Mouse (Mus musculus) spleen, embryonic (tissue): ENCODE measurements around the gene Zfp574.

Experiments used
- CTCF ChIA-PET: fragments of 350-600 bp; sonication (Branson Sonifier 250); formaldehyde crosslinking; loops from one replicate; lab custom pipeline; 2022; lab: Charles Lee

Gene Zfp574

DNA sequence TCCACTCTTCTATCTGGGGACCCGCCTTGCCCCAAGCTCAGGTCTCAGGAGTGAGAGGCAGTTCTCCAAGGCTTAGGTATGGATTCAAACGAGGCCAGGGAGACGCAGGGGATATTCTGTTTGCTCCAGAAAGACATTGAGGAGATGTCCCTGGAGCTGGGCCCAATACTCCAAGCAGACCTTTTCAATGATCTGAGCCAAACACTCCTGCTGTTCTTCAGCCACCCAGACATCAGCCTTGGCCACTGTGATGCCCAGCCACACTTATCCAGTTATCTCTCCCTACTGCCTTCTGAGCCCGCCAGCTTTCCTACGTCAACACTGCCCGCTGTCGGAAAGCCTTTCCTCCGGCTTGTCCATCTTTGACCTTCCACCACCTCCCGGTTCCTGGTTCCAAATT lies 38.0 kb downstream of the Zfp574 start:
- CTCF ChIA-PET, result interaction anchor here (1.1 to 1.5 kb wide), 2 partner anchors 18 to 23 kb away, joined by 3 read pairs; no protein-coding TSS in a partner anchor

DNA sequence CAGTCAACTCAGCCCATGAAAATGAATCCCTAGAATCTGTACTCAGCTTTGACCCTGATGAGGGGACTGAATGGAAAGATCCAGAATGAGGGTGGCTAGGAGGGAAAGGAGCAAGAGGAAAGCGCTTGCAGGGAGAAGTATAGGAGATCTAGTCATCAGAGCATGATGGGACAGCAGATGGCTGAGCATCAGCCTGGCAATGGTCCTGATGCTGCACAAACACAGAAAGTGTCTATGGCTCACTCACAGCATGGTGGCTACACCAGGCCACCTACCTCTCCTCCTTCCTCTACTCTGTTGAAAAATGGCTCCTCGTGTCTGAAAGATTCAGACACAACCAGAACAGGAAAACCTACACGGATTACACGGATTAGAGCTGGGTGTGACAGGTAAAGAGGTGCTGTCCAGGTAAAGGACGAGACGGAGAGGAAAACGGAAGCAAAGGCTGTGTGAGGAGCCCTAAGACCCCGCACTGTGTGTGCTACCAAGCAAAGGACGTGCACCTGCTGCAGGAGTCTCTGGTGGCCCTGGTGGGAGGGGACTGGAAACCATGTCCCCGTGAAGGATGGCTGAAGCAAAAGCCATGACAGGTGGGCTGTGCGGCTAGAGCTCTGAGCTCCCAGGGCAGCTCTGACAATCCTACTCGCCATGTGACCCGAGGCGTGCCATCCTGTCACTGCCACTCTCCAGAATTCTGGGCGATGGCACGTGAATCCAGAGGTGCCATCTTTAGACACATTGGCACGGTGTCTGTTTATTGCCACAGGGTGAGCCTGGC lies 40.0 kb downstream of the Zfp574 start:
- CTCF ChIA-PET, result interaction anchor here (0.5 to 0.8 kb wide), 2 partner anchors 10 to 18 kb away, joined by 4 to 5 read pairs; no protein-coding TSS in a partner anchor

DNA sequence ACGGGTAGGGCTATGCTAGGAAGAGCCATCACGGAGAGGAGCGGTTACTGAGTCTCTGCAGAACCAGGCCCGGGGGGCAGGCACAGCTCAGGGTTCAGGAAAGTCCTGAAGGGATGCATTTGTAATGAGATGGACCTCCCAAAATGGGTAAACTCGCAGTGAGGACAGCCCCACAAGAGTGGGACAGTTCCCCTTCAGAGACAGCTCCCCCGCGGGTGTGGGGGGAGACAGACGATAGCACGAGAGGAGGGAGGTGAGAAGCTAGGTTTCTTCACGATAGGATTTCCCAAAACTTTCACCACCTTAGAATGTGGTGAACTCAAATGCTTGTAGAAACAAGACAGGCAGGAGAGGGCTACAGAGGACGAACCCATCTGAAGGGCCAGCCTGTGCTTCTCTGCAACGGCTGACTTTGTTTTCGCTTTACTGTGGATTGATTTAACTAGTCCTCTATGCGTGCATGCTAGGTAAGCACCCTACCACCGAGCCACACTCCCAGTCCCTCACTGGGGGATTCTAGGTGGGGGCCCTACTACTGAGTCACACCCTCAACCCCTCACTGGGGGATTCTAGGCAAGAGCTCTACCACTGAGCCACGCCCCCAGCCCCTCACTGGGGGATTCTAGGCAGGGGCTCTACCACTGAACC lies 40.7 kb downstream of the Zfp574 start:
- CTCF ChIA-PET, result interaction anchor here (0.5 to 0.7 kb wide), 2 partner anchors 19 to 513 kb away, joined by 4 to 5 read pairs; partner anchors contain the start of gene B3gnt8

DNA sequence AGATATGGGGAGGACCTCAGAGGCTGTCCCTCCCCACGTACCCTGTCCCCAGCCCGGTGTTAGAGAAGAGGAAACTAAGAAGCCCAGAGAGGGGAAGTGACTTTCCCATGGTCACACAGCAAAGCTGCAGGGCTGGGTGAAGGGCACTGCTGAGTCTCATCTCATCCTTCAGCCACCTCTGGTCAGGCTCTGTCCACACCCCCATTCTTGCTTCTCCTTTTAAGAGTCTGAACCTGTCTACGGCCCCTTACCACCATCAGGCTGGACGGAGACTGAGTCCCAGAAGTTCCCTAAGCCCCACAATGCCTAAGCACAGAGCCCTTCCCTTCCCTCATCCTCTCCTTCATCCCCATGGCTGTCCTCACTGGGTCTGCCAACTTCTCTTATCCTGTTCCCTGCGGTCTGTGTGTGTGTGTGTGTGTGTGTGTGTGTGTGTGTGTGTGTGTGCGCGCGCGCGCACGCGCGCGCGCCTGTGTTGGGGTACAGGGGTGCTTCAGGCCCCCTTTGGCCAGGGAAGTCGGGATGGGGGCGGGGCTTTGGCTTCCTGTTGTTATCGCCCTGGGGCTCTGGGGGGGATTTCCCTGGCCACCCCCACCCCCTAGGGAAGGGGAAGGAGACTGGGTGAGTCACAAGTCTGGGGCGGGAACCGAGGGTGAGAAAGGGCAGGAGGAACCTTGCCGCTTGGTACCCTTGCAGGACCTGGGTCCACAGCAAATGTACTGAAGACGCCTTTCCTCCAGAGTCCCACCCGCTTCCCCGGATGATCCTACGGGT lies 47.9 kb downstream of the Zfp574 start:
- CTCF ChIA-PET, result interaction anchor here (0.7 kb wide), 1 partner anchor 16 kb away, joined by 4 read pairs; no protein-coding TSS in a partner anchor

- CTCF ChIA-PET, result no interaction called here
Measured at GRCm38 (mm10) chr7:25121240-25121786, 48.9 kb downstream of the Zfp574 start.

DNA sequence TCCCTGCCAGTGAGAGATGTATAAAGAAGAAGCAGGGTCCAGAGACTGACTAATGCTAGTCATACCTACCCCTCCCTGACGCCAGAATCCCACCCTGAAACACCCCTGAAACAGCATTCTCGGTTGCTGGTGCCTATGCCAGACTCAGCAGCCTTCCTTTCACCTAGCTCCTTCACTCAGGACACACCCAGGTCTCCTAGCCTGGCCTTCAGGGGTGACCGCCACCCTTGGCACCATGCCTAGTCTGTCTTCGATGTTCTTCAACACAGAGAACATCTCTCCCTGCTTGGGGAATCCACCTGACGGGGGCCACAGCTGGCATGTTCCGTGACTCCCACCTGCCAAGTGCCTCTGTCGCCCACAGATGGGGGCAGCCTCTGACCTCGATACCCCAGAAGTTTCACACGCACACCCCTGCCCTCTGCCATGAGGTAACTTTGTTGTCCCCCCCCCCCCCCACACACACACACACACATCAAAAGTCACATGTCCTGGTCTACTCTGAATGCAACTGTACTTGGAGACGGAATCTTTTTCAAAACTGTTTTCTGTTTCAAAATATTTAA lies 53.4 kb downstream of the Zfp574 start:
- CTCF ChIA-PET, result no interaction called here

DNA sequence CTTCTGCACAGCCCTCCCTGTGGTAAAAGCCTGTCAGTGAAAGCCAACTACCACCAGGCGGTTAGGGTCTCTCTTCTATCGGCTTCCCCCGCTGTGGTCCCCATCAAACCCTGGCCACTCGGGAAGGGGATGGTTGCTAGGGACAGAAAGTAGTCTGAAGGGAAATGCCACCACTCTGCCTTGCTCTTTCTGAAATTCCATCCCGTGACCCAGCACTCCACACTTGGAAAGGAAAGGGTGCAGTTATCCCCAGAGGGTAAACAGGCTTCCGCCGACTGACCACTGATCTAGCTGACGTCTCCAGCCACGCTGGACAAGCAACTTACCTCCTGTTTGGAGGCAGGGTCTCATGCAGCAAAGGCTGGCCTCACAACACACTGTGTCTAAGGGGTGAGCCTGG lies 55.6 kb downstream of the Zfp574 start:
- CTCF ChIA-PET, result interaction anchor here (1.4 to 1.6 kb wide), 2 partner anchors 17 to 22 kb away, joined by 3 to 5 read pairs; no protein-coding TSS in a partner anchor

DNA sequence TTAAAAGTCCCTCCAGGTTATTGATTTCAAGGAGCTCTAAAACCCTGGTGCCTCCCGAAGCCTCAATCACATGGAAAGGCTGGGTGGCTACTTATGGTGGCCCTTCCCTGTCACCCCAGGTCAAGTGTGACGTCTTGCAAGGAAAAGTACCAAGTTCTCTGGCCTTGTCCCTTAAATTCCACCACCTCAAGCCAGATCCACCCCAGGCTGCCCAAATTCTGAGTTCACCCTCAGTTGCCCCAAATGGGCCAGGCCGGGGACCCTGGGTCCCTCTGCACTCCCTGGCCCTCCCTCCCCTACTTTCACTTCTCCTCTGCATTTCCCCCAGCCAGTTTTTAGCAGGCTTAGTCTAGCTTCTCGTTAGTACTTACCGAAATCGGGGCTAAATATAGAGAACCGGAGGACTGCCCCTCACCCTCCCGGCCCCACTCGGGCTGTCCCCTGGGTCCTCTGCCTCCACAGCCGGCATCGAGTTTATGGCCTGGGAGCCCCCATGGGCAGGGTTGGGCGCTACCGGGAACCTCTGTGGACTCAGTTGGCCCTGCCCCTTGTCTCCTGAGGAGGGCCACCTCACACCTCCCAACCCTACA lies 57.1 kb downstream of the Zfp574 start:
- CTCF ChIA-PET, result interaction anchor here (1.0 to 1.6 kb wide), 2 partner anchors 10 to 23 kb away, joined by 5 read pairs; no protein-coding TSS in a partner anchor

DNA sequence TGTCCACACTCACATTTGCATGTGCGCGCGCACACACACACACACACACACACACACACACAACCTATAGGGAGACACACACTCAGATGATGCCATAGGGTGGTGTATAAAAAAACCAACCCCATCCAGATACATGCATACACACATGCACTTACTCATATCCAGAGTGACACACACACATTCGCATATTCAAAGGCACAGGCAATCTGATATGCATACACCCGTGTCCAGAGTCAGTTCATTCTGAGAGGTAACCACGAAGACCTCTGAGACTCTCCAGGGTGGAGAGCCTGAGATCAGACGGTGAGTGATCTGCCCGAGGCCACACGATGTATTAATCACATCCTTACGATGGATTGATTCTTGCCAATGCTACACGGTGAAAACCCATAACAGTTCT lies 58.2 kb downstream of the Zfp574 start:
- CTCF ChIA-PET, result interaction anchor here (0.7 kb wide), 1 partner anchor 14 kb away, joined by 4 read pairs; no protein-coding TSS in a partner anchor

DNA sequence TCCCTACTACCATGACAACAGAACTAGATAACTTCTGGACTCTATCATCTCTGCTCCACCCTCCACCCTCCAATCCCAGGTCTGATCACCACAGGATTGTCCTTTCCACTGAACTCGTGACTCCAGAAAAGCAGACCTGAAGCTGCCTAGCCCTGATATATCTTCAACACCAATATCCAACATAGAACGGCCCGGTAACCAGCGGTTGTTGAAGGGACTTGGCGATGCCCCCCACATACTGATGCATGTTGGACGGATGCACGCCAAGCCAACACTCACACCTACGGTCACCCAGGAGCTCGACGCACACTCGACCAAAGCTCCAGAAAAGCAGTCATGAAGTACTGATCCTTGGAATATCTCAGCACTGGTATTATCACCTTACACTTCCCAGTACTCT lies 58.9 kb downstream of the Zfp574 start:
- CTCF ChIA-PET, result interaction anchor here (0.5 to 0.7 kb wide), 3 partner anchors 14 to 15 kb away, joined by 4 to 7 read pairs (median 4); no protein-coding TSS in a partner anchor

DNA sequence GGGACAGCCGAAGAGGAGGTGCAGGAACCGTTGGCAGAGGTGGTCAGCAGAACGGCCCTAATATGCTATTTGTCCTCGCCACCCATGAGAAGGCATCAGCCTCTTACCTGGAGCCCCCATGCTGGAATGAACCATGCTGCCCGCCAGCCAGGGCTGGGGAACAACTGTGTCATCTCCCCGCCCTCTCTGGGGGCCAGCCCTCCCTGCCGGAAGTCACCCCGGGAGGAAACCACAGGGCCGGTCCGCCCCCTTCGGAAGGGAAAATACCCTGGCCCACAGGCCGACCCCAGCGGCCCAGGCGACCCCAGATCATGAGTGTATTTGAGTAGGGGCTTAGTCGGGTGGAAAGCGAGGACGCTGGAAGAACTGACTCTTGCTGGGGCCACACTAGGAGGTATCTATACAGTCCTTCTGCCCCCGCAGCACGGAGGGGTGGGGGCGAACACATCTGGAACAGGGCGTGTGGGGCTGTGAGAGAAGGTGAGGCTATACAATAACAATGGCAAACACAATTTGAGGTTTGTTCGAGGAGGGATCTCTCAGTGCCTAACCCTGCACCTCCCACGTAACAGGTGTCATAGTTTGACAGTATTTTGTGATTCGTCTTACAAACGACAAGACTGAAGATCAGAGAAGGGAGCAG lies 60.1 kb downstream of the Zfp574 start:
- CTCF ChIA-PET, result interaction anchor here (0.7 to 1.1 kb wide), 3 partner anchors 22 to 49 kb away, joined by 3 to 5 read pairs (median 3); no protein-coding TSS in a partner anchor
